In genomic region chr8:119717765-119718164, GRCm38 (mm10) we compare ENCODE assay signal across 10 mouse cellular contexts. TPM values are rescaled to one million over a fixed set of nuclear protein-coding genes. Genes with fewer than 3 reads are reported as not detected.
DNase-seq lines count a peak whose midpoint lies in the region; ATAC-seq and TF ChIP-seq lines count a peak whose summit lies in the region.
"Had no signal": no experiment of that assay in that cellular context is flagged by ENCODE, and none has a peak within 500 bp of the region (broad histone marks: within the 10 kb centered on the region; RNA-seq: fewer than 3 reads in every experiment).

No protein-coding gene starts in this region.

- no peak overlapping the region for H3K4me3 ChIP-seq in kidney, embryonic 15.5 days (replicated peaks)
- H3K4me3 ChIP-seq in E14TG2a.4 (replicated peaks; ENCODE audit: low read length) = no peak overlapping the region
- H3K4me3 ChIP-seq in lung, postnatal 0 days (ENCODE audit: low read depth, low read length) = no peak overlapping the region
- H3K4me3 ChIP-seq: embryonic facial prominence, embryonic 12.5 days; liver, embryonic 13.5 days had no signal

- peak; percentile 80 for TF ChIP-seq CTCF in E14TG2a.4 (conservative IDR thresholded peaks at IDR 0.05; ENCODE audit: low read length)
- peak; percentile 77 for TF ChIP-seq CTCF in lung, postnatal 0 days (IDR thresholded peaks at IDR 0.05)

- H3K9me3 ChIP-seq in kidney, embryonic 15.5 days (replicated peaks) = no peaks in the 10 kb centered on the region
- no peaks in the 10 kb centered on the region for H3K9me3 ChIP-seq in E14TG2a.4 (ENCODE audit: low read length)
- H3K9me3 ChIP-seq in lung, postnatal 0 days (ENCODE audit: low read length) = no peaks in the 10 kb centered on the region
- H3K9me3 ChIP-seq: embryonic facial prominence, embryonic 12.5 days; liver, embryonic 13.5 days had no signal

- no peaks in the 10 kb centered on the region for H3K36me3 ChIP-seq in kidney, embryonic 15.5 days
- no peaks in the 10 kb centered on the region for H3K36me3 ChIP-seq in E14TG2a.4 (ENCODE audit: insufficient read depth, low read length)
- H3K36me3 ChIP-seq in lung, postnatal 0 days (ENCODE audit: insufficient read depth, low read length) = no peaks in the 10 kb centered on the region
- H3K36me3 ChIP-seq: embryonic facial prominence, embryonic 12.5 days; liver, embryonic 13.5 days had no signal

- no peak for ATAC-seq in kidney, embryonic 15.5 days (replicated peaks; ENCODE audit: low FRiP score)
- ATAC-seq in lung, postnatal 0 days = peak; percentile 9; the same call in 1 of the 2 replicates

- no peak overlapping the region for H3K4me2 ChIP-seq in kidney, embryonic 15.5 days
- no peak overlapping the region for H3K4me2 ChIP-seq in lung, postnatal 0 days (replicated peaks; ENCODE audit: low read depth, low read length)
- H3K4me2 ChIP-seq: embryonic facial prominence, embryonic 12.5 days; liver, embryonic 13.5 days had no signal

- DNase-seq in kidney, adult 18-20 months = peak; percentile 29
- DNase-seq in c-Kit-positive CD71-negative TER-119-negative erythroid progenitor cells, embryonic 14.5 days (ENCODE audit: low read depth) = peak; percentile 39
- DNase-seq in lung, postnatal 0 days (ENCODE audit: low spot score) = peak; percentile 54
- DNase-seq in thymus, postnatal 10 days (ENCODE audit: low spot score in 2 of 2) = peak; percentile 7 to 53
- no peak for DNase-seq in right cerebral cortex, adult 2 months (ENCODE audit: low spot score in 2 of 2)
- DNase-seq in adrenal gland, adult 8-10 months = no peak
- DNase-seq: liver, embryonic 13.5 days had no signal

- TF ChIP-seq EP300 in lung, postnatal 0 days (IDR thresholded peaks at IDR 0.05) = peak; percentile 86

- no peak overlapping the region for H3K9ac ChIP-seq in kidney, embryonic 15.5 days
- no peak overlapping the region for H3K9ac ChIP-seq in lung, postnatal 0 days (replicated peaks; ENCODE audit: low read depth)
- H3K9ac ChIP-seq: embryonic facial prominence, embryonic 12.5 days; liver, embryonic 13.5 days had no signal

- peaks cover 5% of the 10 kb centered on the region; the same call in 1 of the 2 replicates for H3K4me1 ChIP-seq in kidney, embryonic 15.5 days
- peaks cover 23% of the 10 kb centered on the region for H3K4me1 ChIP-seq in E14TG2a.4 (replicated peaks; ENCODE audit: low read depth, low read length)
- peaks cover 18% of the 10 kb centered on the region; the same call in 1 of the 2 replicates for H3K4me1 ChIP-seq in lung, postnatal 0 days (ENCODE audit: insufficient read depth, low read depth, low read length)
- H3K4me1 ChIP-seq: embryonic facial prominence, embryonic 12.5 days had no signal

- no peaks in the 10 kb centered on the region for H3K27me3 ChIP-seq in kidney, embryonic 15.5 days
- H3K27me3 ChIP-seq in E14TG2a.4 (ENCODE audit: insufficient read depth, low read length) = peaks cover 14% of the 10 kb centered on the region
- no peaks in the 10 kb centered on the region for H3K27me3 ChIP-seq in lung, postnatal 0 days (replicated peaks; ENCODE audit: insufficient read depth, low read length)
- H3K27me3 ChIP-seq: embryonic facial prominence, embryonic 12.5 days had no signal

- H3K27ac ChIP-seq in kidney, embryonic 15.5 days = no peak overlapping the region
- no peak overlapping the region for H3K27ac ChIP-seq in lung, postnatal 0 days (ENCODE audit: low read length)
- H3K27ac ChIP-seq: embryonic facial prominence, embryonic 12.5 days; liver, embryonic 13.5 days had no signal

- WGBS in kidney, embryonic 15.5 days = 62% methylated on average over 9 of the region's 9 CpGs
- 39% methylated on average over 9 of the region's 9 CpGs for WGBS in lung, postnatal 0 days

RNA-seq across cellular contexts. Expression of gene Atp2c2, which starts 18.0 kb away (rescaled TPM):
- 1.6 and 2.7 TPM in 2 replicates for polyA plus RNA-seq in kidney, embryonic 15.5 days (2015; fragmentation: Nextera tagmentation; extraction: Ambion mirVana)
- 1.5 and 2.1 TPM in 2 replicates for polyA plus RNA-seq in lung, postnatal 0 days (2015; fragmentation: Nextera tagmentation; extraction: Ambion mirVana)
- total RNA-seq in adrenal gland, adult 8-10 months (2022) = under 1 TPM in 3 of 4 experiments, not detected in 1; 0.35 to 0.38 (median 0.38) TPM

RNA-seq across cellular contexts. Expression of gene Wfdc1, which starts 51.6 kb away (rescaled TPM):
- 2.3 and 3.0 TPM in 2 replicates for polyA plus RNA-seq in kidney, embryonic 15.5 days (2015; fragmentation: Nextera tagmentation; extraction: Ambion mirVana)
- polyA plus RNA-seq in lung, postnatal 0 days (2015; fragmentation: Nextera tagmentation; extraction: Ambion mirVana) = 130 and 164 TPM in 2 replicates
- total RNA-seq in adrenal gland, adult 8-10 months (2022) = 10 to 100 TPM in 3 of 4 experiments, 1 to 10 TPM in 1; 9.0 to 14.0 (median 12.8) TPM

Comparison
In these comparisons a context has a peak if more than half of its experiments do, and no peak if none do; other contexts are left out.
1. DNase-seq: peak in kidney, adult 18-20 months (single experiment), c-Kit-positive CD71-negative TER-119-negative erythroid progenitor cells, embryonic 14.5 days (single experiment), lung, postnatal 0 days (single experiment) and thymus, postnatal 10 days (2 of 2); none in right cerebral cortex, adult 2 months (0 of 2) and adrenal gland, adult 8-10 months (single experiment).
2. RNA of gene Wfdc1, which starts 51.6 kb away (polyA plus RNA-seq): 130 to 164 TPM in lung, postnatal 0 days; 2.3 to 3.0 TPM in kidney, embryonic 15.5 days; every median in the first group is over 10 times any median in the second.